In the genomic region with DNA sequence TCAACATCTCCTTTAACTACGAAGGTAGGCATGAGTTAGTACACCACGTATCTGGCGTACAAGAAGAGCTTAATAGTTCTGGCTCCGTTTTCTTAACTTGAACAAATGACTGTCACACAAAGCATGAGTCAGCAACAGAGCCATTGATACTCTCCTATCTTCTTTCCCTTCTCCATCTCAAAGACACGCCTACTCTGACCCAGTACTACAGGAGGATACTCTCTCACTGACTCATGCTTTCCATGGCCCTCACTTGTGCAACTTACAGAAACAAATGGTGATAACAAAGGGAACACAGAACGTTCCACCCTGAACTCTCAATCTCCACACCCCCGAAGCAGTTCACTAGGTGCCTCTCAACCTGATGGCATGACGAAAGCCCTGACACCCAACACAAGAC, we compare ENCODE assay signal across 11 mouse cellular contexts. TPM values are rescaled to one million over a fixed set of nuclear protein-coding genes. Genes with fewer than 3 reads are reported as not detected.
DNase-seq lines count a peak whose midpoint lies in the region; ATAC-seq lines count a peak whose summit lies in the region.
"Had no signal": no experiment of that assay in that cellular context is flagged by ENCODE, and none has a peak within 500 bp of the region (broad histone marks: within the 10 kb centered on the region; RNA-seq: fewer than 3 reads in every experiment).

No protein-coding gene starts in this region.

- no peaks in the 10 kb centered on the region for H3K9me3 ChIP-seq in erythroblast, embryonic 14.5 days (ENCODE audit: control insufficient read depth, low read length)
- H3K9me3 ChIP-seq: lung, embryonic 15.5 days had no signal

- peaks cover 40% of the 10 kb centered on the region for H3K4me1 ChIP-seq in erythroblast, embryonic 14.5 days (ENCODE audit: control insufficient read depth)
- H3K4me1 ChIP-seq: lung, embryonic 15.5 days had no signal

- DNase-seq in adrenal gland, postnatal 36 days, result peak; percentile 50
- peak; percentile 35 for DNase-seq in liver
- peak; percentile 15 for DNase-seq in skeletal muscle tissue, adult 2 months (ENCODE audit: low read depth, low spot score)
- DNase-seq in spleen, postnatal 10 days (ENCODE audit: low spot score in 2 of 2), result no peak
- no peak for DNase-seq in kidney, adult 8-10 months
- DNase-seq in kidney, postnatal 10 days, result no peak
- DNase-seq: cerebellum, adult 11-12 months; kidney, adult 18-20 months had no signal

- no peaks in the 10 kb centered on the region for H3K36me3 ChIP-seq in erythroblast, embryonic 14.5 days (ENCODE audit: control insufficient read depth)
- H3K36me3 ChIP-seq: lung, embryonic 15.5 days had no signal

- no peaks in the 10 kb centered on the region for H3K27me3 ChIP-seq in erythroblast, embryonic 14.5 days (ENCODE audit: control insufficient read depth)
- H3K27me3 ChIP-seq: lung, embryonic 15.5 days had no signal

- no peak for ATAC-seq in erythroblast, adult 5-6 weeks (replicated peaks; ENCODE audit: low FRiP score, poor library complexity, severe bottlenecking)

- H3K4me3 ChIP-seq in erythroblast, embryonic 14.5 days (replicated peaks), result peak overlapping the region; percentile 6
- H3K4me3 ChIP-seq: lung, embryonic 15.5 days had no signal

RNA-seq across cellular contexts. Expression of a gene that starts 34.1 kb away (rescaled TPM):
- 0.40 and 0.46 TPM in 2 replicates for polyA plus RNA-seq in erythroblast, embryonic 14.5 days (2012)
- 11.1 and 19.4 TPM in 2 replicates for total RNA-seq in erythroblast, adult 5-6 weeks (2015; ENCODE audit: low replicate concordance)
- 20.5 and 22.9 TPM in 2 replicates for total RNA-seq in erythroblast, adult 5-6 weeks (2017; ENCODE audit: low replicate concordance)
- 10 to 100 TPM; 50.1 to 57.9 TPM for total RNA-seq in adrenal gland, postnatal 36 days (2021)

Comparison
In these comparisons a context has a peak if more than half of its experiments do, and no peak if none do; other contexts are left out.
1. DNase-seq: peak in adrenal gland, postnatal 36 days (2 of 2), liver (single experiment) and skeletal muscle tissue, adult 2 months (single experiment); none in spleen, postnatal 10 days (0 of 2), kidney, adult 8-10 months (0 of 2) and kidney, postnatal 10 days (single experiment).